Mouse (Mus musculus) bone marrow, adult 2 months (tissue): ENCODE data around the gene Adamtsl4. TPM values are rescaled to one million over a fixed set of nuclear protein-coding genes. Genes with fewer than 3 reads are reported as not detected.

Source experiments
- H3K27ac ChIP-seq: fragments of 200-500 bp; 2 replicates; pipeline ENCODE4 v1.5.1; 2012; ENCODE audit warnings: low read depth, mild to moderate bottlenecking, control low read depth, inconsistent platforms, low read length; ENCODE audit not compliant: control insufficient read depth, poor library complexity, insufficient read depth
- H3K4me1 ChIP-seq: fragments of 200-500 bp; 2 replicates; pipeline ENCODE4 v1.6.1; 2011; ENCODE audit warnings: low read length; ENCODE audit not compliant: control insufficient read depth, insufficient read depth
- H3K4me3 ChIP-seq: fragments of 200-500 bp; replicated peaks from 2 replicates; pipeline ENCODE3; 2011; ENCODE audit warnings: mild to moderate bottlenecking, low read depth, low read length, control low read depth; ENCODE audit not compliant: control insufficient read depth
- CTCF ChIP-seq: fragments of 200-500 bp; IDR thresholded peaks from 2 replicates; pipeline ENCODE4 v1.5.1; 2011; ENCODE audit warnings: low read length, control low read depth; ENCODE audit not compliant: control insufficient read depth, insufficient read depth
- POLR2A ChIP-seq: fragments of 200-500 bp; IDR thresholded peaks from 2 replicates; pipeline ENCODE4 v1.6.1; 2011; ENCODE audit warnings: low read depth, mild to moderate bottlenecking, control low read depth, low read length, borderline replicate concordance; ENCODE audit not compliant: control insufficient read depth
- WGBS: fragments of 180-500 bp; shearing (Covaris S2); methylation state at CpG from one replicate; pipeline ENCODE4 v1.1.7; 2018; 5-methylcytosine and 5-hydroxymethylcytosine counted together
- polyA plus RNA-seq: library from polyadenylated mRNA; stranded (reverse); fragments of >200 nt; gene quantifications from 2 replicates; pipeline ENCODE4 v1.2.4, GENCODE M21; 2011; ENCODE audit warnings: low replicate concordance; ENCODE audit not compliant: missing spikeins, insufficient read depth, insufficient read length

Adamtsl4 gene
- polyA plus RNA-seq: 1.9 and 2.7 TPM in 2 replicates

DNA sequence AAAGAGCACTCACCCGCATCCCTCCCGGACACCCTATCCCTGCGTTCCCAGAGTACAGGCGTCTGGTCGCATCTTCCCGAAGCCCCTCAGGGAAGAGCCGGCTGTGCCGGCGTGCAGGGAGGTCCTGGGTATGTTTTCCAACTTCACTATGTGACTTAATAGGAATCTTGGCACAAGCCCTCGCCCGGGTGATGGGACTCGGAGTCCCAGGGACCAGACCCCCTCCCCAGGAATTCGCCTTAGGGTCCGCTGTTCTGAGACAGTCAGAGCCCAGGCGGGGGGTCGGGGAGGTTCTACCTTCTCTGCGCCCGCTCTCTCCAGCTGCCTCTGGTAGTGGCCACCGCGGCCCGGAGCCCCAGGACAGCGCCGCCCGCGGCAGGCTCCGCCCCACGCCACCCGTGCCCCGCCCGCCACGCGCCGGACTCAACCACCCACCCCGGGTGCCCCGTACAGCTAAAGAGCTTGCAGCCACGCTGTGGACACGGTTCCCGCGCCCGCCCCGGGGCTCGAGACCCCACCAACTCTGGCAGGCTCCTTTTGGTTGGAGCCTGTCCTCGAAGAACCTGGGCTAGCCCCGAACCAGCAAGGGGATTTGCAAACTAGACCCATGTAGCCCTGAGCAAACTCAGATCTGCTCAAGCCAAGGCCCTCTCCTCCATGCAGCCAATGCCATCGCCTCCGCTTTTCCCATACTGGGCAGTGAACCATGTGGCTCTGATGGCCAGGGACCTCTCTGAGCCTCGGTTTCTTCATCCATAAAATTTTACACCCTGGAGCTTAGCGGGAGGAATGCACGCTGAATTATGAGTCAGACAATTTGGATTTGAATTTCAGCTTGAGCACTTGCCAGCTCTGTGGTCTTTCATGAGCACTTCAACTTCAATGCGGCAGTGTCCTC, at the start of gene Adamtsl4:
TSS of gene Adamtsl4 (minus strand) at position 394 of the 898 bp plus-strand sequence.
- Histone ChIP-seq H3K27ac (no peak within 1 kb of the TSS), H3K4me1 (no peaks in the 10 kb centered on the region), H3K4me3 (peak within 1 kb of the TSS; percentile 39)
- WGBS: 10% methylated on average over 50 of the region's 50 CpGs
- TF ChIP-seq CTCF: no peak
- TF ChIP-seq POLR2A: no peak

- H3K4me3 ChIP-seq: no peak overlapping the region
- 83% methylated on average over 12 of the region's 12 CpGs for WGBS
- no peak overlapping the region for H3K27ac ChIP-seq
- no peaks in the 10 kb centered on the region for H3K4me1 ChIP-seq
- TF ChIP-seq POLR2A: no peak
- TF ChIP-seq CTCF: no peak
Measured at GRCm38 (mm10) chr3:95735071-95735670, 47.5 kb upstream of the Adamtsl4 start.

DNA sequence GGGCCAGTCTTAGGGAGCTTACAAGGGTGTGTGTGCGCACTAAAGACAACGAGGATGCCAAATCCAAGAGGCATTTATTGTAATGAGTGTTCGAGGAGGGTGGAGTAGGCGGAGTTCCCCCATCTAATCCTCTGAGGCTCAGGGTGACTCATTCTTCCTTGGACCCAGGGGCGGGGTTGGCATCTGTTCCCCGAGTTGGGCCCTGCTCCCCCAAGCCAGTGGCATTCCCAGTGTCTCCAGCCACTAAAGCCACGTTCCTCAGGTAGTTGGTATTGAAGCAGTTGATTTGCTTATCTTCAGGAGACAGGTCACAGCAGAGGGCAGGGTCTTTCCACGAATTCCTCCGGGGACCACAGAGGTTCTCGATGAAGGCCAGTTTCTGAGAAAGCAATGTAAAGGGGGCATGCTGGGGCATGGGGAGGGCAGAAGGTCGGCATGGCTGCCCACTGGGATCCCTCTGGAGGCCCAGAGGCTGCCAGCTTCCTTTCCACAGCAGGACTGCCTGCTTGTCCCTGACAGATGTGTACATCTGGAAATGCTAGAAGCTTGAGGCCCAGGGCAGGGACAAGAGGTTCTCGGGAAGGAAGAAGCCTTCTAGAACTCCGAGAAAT, 46.5 kb upstream of the Adamtsl4 start:
- Histone ChIP-seq H3K4me1 (no peaks in the 10 kb centered on the region), H3K27ac (no peak overlapping the region), H3K4me3 (no peak overlapping the region)
- TF ChIP-seq POLR2A (no peak), CTCF (no peak)
- WGBS: 72% methylated on average over 13 of the region's 13 CpGs

DNA sequence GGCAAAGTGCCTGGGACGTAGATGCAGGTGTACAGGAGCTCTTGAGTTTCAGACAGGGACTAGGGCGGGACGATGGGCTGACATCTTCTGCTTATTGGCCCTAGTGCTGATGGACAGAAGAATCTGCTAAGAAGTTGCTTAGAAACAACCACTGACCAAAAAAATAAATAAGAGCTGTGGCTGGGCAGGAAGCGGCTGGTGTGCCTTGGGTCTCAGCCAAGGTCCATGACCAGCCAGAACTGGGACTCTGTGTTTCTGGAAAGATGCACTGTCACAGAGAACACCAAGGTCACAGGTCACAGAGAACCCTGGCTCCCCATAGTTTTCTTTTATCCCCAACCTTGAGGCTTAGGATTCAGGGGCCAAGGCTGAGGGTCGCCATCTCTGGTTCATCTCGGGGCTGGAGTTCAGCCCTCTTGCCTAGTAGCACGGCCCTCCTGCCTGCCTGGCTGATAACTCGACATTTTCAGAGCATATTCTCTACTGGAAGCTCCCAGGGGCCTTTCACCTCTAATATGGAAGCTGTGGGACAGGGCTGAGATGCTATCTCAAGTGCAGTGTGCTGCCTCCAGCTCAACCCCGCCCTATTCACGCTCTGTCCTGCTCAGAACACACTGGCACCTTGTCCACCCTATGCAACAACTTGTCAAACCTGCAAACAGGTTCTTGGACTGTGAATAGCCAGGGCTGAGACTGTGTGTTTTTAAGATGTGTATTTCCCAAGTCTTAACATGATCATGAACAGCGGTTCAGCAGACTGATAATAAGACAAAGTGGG, 45.2 kb upstream of the Adamtsl4 start:
- Histone ChIP-seq H3K4me3 (no peak overlapping the region), H3K4me1 (no peaks in the 10 kb centered on the region), H3K27ac (no peak overlapping the region)
- WGBS: 56% methylated on average over 11 of the region's 11 CpGs
- TF ChIP-seq POLR2A (no peak), CTCF (no peak)

DNA sequence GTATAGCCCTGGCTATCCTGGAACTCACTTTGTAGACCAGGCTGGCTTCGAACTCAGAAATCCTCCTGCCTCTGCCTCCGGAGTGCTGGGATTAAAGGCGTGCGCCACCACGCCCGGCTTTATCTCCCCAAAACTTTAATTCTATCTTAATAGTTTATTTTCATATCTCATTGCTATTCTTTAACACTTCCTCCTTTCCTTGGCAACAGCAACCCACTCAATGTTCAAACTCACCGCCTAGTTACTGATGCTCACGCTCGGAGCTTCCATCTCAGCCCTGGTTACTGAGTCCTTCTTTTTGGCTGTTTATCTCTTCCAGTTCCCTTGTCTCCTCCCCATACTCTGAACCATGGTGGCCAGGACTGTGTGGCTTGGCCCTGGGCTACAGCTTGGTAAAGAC, 44.6 kb upstream of the Adamtsl4 start:
- Histone ChIP-seq H3K27ac (no peak overlapping the region), H3K4me3 (no peak overlapping the region), H3K4me1 (no peaks in the 10 kb centered on the region)
- TF ChIP-seq POLR2A (no peak), CTCF (no peak)
- 69% methylated on average over 9 of the region's 9 CpGs for WGBS

GRCm38 (mm10) chr3:95731802-95732201, 44.1 kb upstream of the Adamtsl4 start:
- no peak for TF ChIP-seq CTCF
- no peak for TF ChIP-seq POLR2A
- 91% methylated on average over 4 of the region's 4 CpGs for WGBS
- Histone ChIP-seq H3K4me1 (no peaks in the 10 kb centered on the region; the same call in 1 of the 2 replicates), H3K27ac (no peak overlapping the region), H3K4me3 (no peak overlapping the region)

GRCm38 (mm10) chr3:95730431-95730830, 42.7 kb upstream of the Adamtsl4 start:
- WGBS: 86% methylated on average over 7 of the region's 7 CpGs

More at GRCm38 (mm10) chr3:95730431-95730830, 42.7 kb upstream of the Adamtsl4 start:
- 0 out of 2 replicates have a peak, but pooled peaks have one; percentile 19 for TF ChIP-seq POLR2A
- no peak for TF ChIP-seq CTCF
- no peaks in the 10 kb centered on the region; the same call in 1 of the 2 replicates for H3K4me1 ChIP-seq
- no peak overlapping the region for H3K27ac ChIP-seq
- H3K4me3 ChIP-seq: no peak overlapping the region
